Mouse (Mus musculus) bone marrow, adult 2 months (tissue): ENCODE measurements around the gene Nebl.

Experiments used
- CTCF ChIP-seq: fragments of 200-500 bp; IDR thresholded peaks from 2 replicates; pipeline ENCODE4 v1.5.1; 2011; ENCODE audit warnings: low read length, control low read depth; ENCODE audit not compliant: control insufficient read depth, insufficient read depth
- POLR2A ChIP-seq: fragments of 200-500 bp; IDR thresholded peaks from 2 replicates; pipeline ENCODE4 v1.6.1; 2011; ENCODE audit warnings: low read depth, mild to moderate bottlenecking, control low read depth, low read length, borderline replicate concordance; ENCODE audit not compliant: control insufficient read depth

GRCm38 (mm10) chr2:17710083-17710482, 21.2 kb downstream of the Nebl start:
- TF ChIP-seq CTCF (no peak), POLR2A (no peak)
